Mouse (Mus musculus) cerebellum, adult 11-12 months (tissue): Measurements from ENCODE around the gene Tst.

Source experiments
- DNase-seq: peaks from one replicate; pipeline ENCODE4 v3.0.0; 2022

Tst gene

DNA sequence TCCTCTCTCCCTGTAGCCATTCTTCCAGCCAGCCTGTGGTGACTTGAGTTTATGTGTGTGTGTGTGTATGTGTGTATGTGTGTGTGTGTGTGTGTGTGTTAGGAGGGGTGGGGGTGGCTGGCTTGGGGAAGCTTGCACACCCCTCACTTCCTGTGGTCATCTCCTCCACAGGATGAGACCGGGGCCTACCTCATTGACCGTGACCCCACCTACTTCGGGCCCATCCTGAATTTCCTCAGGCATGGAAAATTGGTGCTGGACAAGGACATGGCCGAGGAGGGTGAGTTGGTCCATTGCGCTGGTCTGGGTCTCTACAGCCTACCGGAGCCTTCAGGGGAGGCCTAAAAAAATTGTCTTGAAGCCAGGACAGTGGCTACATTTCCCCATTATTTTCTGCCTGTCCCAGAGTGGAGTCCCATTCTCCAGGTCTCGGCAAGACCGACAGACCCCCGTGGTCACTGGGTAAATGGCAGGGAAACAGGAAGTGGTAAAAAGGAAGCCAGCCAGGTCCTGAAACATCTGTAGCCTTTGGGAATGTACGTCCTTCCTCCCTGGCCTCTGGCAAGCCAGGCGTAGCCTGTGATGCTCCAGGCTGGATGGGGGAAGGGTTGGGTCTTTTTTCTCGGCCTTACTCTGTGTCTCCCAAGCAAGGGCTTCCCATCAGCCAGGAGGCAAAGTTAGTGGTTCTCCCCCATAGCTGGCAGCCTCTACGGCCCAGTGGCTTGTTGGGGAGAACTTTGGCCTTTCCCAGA lies 24.3 kb upstream of the Tst start:
- DNase-seq: peak; percentile 42

DNA sequence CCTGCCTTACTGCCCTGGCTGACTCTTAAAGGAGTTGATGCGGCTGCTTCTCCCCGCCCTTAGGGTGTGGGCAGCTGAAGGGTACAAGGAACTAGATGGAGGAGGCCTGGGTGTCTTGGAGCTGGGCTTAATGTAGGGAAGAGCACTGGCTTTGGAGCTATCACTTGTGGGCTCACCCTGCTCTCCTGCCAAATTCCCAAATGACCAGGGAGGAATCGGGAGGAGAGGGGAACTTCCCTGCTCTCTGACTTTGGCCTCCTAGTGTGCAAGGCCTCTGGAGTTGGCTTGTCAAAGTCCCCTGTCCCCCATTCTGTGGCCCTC lies 23.4 kb upstream of the Tst start:
- DNase-seq: no peak

DNA sequence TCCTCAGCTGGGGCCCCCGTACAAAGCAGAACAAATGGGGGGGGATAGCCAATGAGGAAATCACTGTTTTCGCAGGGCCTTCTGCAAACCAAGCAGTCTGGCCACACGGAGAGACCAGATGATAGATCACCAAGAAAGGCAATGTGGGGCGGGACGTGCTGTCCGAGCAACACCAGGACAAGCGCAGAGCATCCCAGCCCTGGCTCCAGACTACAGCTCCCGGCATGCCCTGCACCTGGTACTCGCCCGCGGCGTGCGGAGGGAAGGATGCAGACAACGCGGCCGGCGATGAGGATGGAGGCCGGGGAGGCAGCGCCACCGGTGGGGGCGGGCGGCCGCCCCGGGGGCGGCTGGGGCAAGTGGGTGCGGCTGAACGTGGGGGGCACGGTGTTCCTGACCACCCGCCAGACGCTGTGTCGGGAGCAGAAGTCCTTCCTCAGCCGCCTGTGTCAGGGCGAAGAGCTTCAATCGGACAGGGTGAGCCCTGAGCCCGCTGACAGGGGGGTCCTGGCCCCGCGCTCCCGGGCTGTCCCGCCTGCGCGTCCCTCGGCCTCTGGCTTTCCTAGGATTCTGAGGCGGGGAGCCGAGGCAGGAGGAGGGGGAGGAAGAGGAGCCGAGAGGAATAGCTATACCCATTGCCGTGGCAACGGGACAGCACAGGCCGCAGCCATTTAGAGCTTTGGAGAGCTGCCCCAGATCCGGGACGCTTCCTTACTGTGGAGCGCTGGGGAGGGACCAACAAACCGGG lies 22.9 kb upstream of the Tst start, which contains the start of gene Kctd17:
Gene Kctd17, plus strand, starts transcription at position 174 of the 748 bp plus-strand sequence.
- DNase-seq: peak; percentile 83

DNA sequence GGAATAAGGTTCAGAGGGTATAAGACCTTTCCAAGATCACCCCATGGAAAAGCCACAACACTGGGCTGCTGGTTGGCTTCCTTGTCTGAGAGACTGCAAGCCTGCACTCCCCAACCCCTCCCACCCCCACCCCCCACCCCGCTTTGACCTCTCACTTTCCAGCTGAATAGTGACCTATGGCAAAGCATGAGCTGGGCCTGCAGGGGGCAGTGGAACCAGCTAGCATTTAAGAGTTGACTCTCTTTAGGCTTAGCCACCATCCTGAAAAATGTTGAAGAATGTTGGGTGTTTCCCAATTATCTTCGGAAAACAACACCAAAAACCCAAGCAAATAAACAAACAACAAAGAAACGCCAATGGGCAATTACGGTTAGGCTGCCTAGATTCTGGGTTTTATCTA lies 19.5 kb upstream of the Tst start:
- no peak for DNase-seq

DNA sequence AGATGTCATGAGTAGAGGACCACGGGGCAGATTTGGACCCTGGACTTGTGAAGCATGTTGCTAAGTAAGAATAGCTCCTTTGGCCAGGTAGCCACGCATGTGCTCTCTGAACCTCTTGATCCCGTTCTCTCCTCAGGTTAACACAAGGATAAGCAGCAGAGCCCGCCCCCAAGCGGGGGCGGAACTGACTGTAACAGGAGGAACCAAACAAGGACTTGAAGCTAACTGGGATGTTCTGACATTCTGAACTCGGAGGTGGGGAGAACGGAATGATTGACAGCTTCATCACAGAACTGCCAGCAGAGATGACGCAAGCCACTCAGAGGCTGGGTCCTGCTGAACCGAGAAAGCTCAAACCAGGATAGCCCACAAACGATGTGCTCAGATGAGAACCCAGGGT lies 18.8 kb upstream of the Tst start:
- no peak for DNase-seq

DNA sequence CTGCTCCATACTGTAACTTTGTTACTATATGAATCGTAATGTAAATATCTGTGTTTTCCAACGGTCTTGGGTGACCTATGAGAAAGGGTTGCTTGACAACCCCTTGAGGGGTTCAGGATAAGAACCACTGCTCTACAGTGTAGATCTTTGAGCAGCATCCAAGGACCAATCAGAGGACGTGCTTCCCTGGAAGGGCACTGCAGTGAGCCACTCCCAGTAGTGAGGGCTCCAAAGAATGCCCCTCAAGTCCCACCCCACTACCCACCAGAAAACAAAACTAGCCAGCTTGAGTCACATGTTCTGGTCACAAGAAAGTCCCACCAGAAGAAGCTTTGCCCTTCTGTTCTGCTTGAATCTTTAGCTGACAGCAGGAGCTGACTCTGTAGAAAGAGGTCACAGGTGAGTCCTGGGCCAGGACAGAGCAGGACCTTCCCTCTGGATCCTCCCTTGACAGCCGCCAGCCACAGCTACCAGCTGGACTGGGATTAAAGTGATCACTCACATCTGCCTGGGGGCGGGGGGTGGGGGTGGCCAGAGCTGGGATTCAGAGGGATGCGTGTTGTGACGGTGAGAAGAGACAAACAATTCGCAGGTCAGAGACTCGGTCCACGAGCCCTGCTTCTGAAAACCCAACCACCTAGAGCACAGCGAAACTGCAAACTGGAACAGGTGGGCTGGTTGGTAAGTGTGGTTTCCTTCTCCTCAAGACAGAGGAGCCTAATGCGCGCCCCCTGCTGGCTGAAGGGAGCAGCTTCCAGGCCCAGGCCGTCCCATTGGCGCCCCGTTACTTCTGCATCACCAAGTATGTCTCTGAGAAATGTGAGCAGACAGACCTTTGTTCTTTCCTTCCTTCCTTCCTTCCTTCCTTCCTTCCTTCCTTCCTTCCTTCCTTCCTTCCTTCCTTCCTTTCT lies 16.6 kb upstream of the Tst start:
- DNase-seq: peak; percentile 69

DNA sequence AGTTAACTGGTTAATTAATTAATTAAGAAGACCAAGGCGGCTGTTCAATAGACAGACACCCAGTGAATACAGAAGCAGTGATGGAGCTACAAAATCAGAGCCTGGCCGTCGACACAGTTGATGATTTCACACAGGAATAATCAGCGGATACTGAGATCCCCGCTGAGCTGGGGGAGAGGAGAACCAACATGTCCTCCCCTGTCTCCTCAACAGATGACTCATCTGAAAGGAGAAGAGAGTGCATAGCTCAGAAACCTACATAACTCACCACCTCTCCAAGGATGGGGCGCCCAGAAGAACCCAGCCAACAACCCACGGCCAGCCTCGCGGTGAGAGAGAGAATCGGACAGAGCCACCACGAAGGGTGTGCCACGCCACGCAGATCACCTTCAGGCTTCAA lies 14.7 kb upstream of the Tst start:
- no peak for DNase-seq

DNA sequence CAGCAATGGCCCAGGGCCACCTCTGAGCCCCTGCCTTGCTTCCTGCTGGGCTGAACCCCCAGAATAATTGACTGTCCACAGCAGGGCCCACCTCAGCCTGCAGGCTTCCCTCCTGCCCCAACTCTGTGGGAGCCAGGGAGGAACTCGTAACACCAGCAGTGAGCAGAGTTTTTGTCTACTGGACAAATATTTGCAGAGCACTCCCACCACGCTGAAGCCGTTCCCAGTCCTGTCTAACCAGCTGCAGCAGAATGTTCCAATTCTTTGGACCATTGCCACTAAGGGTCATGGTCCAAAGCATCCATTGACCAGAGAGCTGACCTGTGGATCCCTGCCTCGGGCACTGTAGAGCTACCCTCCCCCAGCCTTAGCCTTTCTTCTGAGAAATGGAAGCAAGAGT lies 11.2 kb upstream of the Tst start:
- DNase-seq: no peak

DNA sequence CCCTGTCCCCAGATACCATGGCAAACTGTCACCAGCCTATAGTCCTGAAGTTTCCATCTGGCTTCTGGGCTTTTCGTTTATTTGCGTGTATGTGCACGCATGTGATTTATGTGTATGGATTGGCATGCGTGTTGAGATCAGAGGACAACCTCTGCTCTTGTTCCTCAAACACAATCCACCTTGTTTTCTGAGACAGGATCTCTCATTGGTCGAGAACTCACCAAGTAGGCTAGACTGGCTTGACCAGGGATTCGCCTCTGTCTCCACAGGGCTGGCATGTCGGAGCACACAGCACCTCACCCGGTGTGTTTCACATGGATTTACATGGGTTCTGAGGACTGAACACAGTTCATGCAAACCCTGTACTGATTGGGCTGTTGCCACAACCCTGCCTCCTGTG lies 8.4 kb upstream of the Tst start:
- no peak for DNase-seq

DNA sequence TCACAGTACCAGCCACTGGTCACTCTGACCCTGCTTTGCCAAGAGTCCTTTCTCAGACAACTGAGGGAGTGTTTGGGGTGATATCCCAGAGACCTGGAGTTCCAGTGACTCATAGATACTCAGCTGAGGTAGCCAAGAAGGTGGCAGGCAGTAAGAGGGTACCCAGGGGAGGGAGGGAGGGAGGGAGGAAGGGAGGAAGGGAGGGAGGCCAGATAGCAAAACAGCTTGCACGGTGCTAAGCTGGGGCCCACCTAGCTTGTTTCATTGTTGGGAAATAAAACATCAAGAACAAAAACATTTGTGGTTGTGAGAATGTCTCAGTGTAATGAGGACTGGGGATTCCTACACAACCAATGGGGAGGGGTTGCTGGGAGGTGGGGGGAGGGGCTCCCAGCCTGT lies 8.0 kb upstream of the Tst start:
- DNase-seq: no peak

DNA sequence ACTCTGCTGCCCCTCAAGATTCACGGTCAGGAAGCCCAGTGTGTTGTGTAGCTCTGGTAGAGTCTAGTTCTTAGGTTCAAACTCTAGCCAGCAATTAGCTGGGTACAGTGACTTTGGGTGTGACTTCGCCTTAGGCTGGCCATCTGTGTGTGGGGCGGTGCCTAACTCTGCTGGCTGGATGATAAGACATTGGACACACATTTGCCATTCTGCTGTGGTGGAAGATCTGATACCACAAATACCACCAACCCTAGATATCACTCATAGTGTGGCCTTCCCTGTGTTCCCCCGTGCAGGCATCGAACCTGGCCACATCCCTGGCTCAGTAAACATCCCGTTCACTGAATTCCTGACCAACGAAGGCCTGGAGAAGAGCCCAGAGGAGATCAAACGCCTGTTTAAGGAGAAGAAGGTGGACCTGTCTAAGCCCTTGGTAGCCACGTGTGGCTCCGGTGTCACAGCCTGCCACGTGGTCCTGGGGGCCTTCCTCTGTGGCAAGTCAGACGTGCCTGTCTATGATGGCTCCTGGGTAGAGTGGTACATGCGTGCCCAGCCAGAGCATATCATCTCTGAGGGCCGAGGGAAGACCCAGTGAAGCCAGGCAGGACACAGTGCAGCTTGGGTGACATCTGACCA lies 7.5 kb upstream of the Tst start:
- DNase-seq: no peak

DNA sequence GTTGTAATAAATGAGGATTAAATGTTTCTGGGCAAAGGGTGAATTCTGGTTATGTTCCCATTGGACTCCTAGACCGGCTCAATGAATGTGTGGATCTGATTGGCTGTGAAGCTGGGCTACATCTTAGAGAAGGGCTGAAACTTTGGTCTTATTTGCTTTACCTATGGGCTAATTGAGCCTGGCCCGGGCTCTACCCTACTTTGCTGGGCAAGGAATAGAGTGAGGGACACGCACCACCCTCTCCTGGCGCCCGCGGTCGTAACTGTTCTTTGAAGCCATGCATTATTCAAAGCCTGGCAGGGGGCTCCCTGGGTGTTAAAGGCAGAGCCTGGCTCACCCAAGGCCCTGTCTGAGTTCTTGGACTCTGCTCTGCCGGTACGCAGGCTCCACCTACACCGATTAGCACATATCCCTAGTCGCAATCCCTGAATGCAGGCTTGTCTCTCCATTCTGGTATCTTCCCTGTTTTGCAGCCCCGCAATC lies 3.9 kb upstream of the Tst start:
- DNase-seq: no peak

DNA sequence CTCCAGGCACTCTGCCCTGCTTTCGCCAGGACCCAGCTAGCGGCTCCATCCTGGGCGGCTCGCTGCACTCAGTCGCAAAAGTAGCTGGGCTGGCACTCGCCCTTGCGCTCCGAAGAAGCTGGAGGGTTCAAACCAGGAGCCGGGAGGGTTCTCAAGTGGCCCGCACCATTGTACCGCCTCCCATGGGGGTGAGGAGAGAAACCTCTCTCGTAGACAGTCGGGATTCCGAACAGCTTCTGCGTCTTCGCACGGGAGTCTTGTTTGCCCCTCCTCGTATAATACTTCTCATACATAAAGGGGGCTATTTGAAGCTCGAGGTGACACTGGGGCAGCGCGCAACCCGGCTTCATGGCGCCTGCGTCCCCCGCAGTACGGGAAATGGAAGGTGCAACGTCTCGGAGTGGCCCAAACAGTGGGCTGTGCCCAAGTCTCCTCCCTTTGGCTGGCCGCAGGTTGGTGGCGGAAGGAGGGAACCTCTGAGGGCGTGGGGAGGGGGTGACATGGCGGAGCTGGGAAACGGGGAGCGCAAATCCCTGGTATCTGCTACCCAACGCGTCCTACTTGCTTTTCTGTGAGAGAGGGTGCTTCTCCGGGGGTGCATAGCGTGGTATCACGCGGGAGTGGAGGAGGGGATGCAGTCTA lies 707 bp upstream of the Tst start, which contains the start of gene Mpst:
Gene Mpst, plus strand, starts transcription at position 124 of the 642 bp plus-strand sequence.
- peak; percentile 89 for DNase-seq

DNA sequence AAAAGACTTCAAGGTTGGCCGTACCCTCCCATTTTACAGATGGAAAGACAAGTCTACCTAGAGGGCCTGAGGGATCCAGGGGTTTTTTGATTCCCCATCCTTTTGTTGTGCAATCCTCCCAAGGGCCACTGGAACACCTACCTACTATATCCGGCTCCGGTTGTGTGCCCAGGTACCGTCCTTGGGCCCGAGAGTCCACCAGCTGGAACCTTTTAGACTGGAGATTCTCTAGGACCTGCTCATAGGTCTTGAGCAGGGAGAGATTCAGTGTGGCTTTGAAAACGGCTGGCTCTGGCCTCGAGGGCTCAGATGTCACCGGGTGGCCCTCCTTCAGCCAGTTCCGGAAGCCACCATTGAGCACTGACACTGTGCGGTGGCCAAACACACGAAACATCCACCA lies 609 bp downstream of the Tst start:
- no peak for DNase-seq

DNA sequence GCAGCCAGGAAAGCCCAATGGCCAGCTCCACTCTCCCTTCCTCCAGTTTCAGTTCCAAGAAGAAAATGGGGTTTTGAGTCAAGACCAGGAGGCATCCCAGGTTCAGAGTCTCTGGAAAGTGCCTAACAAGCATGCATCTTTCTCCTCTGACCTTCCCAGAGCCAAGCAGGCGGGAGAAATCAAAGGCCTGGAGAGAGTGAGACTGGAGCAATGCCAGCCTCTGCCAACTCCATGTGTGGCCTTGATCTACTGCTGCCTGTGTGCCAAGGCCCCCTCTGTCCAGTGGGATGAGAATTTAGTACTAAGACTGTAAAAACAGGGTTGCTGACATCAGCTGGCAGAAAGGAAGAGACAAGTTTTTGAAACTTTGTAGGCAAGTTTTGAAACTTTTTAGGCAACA lies 1.8 kb downstream of the Tst start:
- DNase-seq: peak; percentile 38

DNA sequence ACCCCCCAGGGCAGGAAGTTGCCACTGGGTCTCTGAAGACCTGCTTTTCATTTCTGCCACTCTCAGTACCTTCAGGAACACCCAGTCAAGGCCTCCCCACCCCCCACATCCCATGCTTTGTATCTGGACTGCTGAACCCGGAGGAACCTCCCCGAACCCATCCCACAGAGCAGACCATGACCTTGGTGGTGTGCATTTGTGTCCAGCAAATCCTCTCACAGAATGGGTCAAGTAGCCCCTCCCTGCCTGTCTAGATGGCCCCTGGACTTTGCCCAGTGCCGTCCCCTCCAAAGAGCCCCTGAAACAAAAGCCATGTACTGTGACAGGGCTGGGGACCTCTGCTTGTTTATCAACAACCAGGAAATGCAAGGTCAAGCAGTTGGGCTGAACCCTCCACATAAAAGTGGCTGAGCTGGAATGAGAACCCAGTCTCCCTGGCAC lies 2.4 kb downstream of the Tst start:
- DNase-seq: peak; percentile 23

DNA sequence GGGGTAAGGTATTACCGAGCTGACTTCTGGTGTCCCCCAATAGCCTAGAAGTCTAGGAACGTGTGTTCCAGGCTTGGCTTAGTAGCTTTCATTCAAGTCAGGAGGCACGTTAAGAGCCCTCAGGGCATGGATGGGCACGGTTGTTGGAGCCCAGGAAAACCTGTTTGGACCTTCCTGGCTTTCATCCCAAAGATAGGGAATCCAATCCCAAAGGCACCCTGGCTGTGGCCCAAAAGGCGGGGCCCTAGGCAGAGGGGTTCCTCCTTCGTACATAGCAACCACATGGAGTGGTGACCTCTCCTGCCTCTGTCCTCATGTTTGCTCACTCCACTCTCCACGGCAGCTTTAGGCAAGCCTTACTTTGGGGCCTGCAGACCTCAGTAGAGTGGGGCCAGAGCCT lies 3.3 kb downstream of the Tst start:
- peak; percentile 17 for DNase-seq

DNA sequence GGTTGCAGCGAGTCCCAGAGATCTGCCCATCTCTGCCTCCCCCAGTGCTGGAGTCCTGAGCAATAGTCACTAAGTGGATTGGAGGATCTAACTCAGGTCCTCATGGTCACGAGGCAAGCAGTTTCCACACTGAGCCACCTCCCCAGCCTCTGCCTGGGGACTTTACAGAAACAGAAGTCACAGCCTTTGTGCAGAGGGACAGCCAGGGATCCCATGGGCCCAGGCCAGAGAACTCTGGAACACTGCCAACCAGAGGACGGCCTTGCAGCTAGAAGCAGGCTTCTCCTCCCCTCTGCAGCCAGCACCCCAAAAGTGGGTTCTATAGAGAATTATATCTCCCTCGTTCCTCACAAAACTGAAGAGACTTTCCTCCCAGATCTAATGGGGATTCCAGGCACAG lies 3.8 kb downstream of the Tst start:
- DNase-seq: peak; percentile 52

DNA sequence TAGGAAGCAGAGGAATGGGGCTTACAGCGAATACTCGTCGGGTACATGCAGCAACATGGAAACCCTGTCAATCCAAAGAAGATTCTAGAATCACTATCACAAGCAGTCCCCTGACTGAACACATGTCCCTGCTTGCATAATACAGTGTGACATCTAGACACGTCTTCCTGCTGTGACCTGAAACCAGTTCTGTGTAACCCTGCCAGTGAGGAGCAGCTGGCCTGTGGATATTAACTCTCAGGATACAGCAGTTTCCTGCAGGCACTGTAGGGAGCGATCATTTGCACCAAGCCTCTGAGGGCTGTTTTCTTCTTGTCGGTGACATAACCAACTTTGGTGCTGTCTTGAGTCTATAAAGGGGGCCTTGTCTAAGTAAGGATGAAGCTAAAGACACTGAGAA lies 4.4 kb downstream of the Tst start:
- no peak for DNase-seq

DNA sequence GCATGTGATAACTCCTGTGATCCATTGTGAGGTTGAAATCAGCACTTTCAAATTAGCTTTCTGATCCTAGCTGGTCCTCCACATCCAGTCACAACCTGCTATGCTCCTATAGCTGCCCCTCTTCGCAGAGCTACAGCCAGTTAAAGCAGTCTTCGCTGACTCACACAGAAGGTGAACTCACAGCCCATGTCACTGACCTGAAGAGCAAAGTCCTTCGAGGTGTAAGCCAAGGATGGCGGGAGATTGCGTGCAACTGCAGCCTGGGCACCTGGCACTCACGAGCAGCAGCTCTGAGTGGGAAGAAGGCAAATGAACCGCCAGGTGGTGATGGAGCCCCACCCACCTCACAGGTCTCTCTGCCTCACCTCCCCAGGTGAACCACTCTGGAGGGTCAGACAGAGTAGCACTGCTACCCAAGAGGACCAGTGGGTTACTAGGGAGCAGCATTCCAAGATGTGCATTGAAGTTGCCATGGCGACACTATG lies 10.2 kb downstream of the Tst start, which contains the start of gene Tex33:
Gene Tex33, minus strand, starts transcription at position 435 of the 485 bp plus-strand sequence.
- DNase-seq: no peak

DNA sequence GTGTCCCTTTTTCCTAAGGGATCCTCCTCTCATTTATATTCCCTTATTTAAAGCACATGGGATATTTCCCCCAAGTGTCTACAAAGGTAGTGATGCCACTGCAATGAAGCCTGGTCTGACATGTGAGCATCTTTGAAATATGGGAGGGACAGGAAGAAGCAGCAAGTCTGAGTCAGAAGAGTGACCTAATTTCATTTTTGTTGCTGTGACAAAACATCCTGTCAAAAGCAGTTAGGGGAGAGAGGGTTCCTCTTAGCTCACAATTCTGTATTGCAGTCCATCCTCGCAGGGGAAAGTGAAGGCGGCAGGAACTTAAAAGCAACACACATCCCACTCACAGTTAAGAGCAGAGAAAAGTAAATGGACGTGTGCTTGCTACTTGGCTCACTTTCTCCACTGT lies 14.9 kb downstream of the Tst start:
- no peak for DNase-seq

DNA sequence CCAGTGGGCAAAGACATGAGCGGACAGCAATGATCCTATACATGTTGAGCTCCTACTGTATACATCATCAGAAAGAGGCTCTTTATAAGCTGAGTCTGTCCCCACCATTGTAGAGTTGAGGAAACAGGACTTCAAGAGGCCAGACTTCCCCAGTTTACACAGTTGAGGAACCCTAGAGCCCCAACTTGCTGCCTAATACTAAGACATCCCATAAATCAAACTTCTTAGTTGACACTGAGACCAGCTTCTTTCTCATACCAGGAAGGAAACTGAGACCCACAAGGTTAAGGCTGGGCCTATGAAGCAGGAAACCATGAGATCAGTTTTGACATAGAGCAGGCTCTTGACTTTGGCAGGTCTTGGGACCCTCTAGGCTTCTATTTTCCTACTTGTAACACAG lies 20.1 kb downstream of the Tst start:
- DNase-seq: no peak
